Mouse (Mus musculus) G1E (cell line): ENCODE measurements around the gene Mthfs.

Source experiments
- CTCF ChIP-seq: IDR thresholded peaks from 2 replicates; pipeline ENCODE4 v1.5.1; 2012; ENCODE audit warnings: low read depth, low read length, inconsistent platforms, mixed read lengths
- GATA1 ChIP-seq: IDR thresholded peaks from 2 replicates; pipeline ENCODE4 v1.6.1; 2012; ENCODE audit warnings: borderline replicate concordance, low read length, inconsistent platforms, mixed read lengths
- POLR2AphosphoS5 ChIP-seq: IDR thresholded peaks from 2 replicates; pipeline ENCODE4 v1.6.1; 2012; ENCODE audit warnings: low read depth, low read length, inconsistent platforms; ENCODE audit not compliant: insufficient replicate concordance
- TAL1 ChIP-seq: conservative IDR thresholded peaks from 2 replicates; pipeline ENCODE4 v1.6.1; 2012; ENCODE audit warnings: low read depth, low read length, inconsistent platforms, mixed read lengths

GRCm38 (mm10) chr9:89288037-89288436 lies 77.6 kb downstream of the Mthfs start:
- TF ChIP-seq CTCF (no peak), GATA1 (no peak), TAL1 (no peak), POLR2AphosphoS5 (no peak)
